Mouse (Mus musculus): ENCODE results near the gene Klf13. TPM values are rescaled to one million over a fixed set of nuclear protein-coding genes. Genes with fewer than 3 reads are reported as not detected.

Gene Klf13
- polyA plus RNA-seq, 1 experiment from 2014 or later = 31.1 TPM

DNA sequence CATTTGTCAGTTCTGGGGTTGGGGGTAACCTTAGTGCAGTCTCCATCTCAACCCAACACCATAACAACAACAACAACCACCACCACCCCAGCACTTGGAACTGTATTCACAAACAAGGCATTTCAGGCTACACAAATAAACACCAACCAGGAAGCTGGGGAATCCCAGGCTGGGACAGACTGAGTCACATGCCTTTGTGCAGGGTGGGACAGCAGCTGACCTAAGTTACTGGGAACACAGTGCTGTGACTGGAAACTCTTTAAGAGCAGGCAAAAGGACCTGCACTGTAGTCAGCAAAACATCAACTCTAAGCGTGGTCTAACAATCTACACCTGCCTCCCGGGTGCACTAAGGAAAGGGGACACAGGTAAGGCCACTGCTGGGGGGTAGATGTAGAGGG lies 33.5 kb downstream of the Klf13 start:
- WGBS = 92% methylated on average over 2 of the region's 2 CpGs
- peaks cover 40% of the 10 kb centered on the region for H3K4me1 ChIP-seq (replicated peaks; ENCODE audit: control insufficient read depth, insufficient read depth, low read length)

DNA sequence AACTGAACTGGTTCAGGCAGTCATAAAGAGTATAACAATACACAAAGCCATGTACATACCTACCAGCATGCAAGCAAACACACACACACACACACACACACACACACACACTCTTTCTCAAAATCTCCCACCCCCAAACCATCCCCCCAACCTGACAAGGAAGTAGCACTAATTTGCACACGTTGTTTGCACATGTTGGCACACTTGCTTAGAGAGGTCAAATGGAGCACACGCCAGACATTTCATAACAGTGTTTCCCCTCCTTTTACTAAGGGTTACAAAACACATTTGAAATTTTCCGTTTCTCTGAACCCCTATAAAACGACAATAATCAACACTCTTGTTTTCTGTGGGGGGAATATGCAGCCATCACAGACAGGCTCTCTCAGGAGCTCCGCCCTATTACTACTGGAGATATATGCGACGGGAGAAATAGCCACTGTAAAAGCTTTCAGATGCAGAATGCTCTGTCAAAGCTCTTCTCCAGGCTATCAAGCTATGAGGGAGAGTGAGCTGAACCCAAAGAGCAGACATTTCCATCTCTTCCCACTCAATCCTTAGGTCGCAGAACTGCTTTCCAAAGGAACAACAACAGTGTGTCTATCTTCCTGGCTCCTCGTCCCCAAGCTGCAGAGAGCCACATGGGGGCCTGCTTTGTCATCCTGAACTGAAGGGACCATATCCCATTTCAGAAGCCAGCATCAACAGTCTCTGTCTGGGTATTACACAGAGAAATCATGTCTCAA lies 34.9 kb downstream of the Klf13 start:
- Histone ChIP-seq H3K9me3 (ENCODE audit: control insufficient read depth, low read length) (no peaks in the 10 kb centered on the region), H3K4me3 (replicated peaks; ENCODE audit: low read length) (no peak overlapping the region), H3K4me2 (ENCODE audit: low read length) (no peak overlapping the region), H3K4me1 (replicated peaks; ENCODE audit: control insufficient read depth, insufficient read depth, low read length) (peaks cover 36% of the 10 kb centered on the region), H3K9ac (replicated peaks; ENCODE audit: low read depth, low read length) (no peak overlapping the region), H3K27ac (ENCODE audit: low read length) (no peak overlapping the region), H3K27me3 (replicated peaks; ENCODE audit: control insufficient read depth, insufficient read depth, low read length) (no peaks in the 10 kb centered on the region), H3K36me3 (ENCODE audit: control insufficient read depth, insufficient read depth) (no peaks in the 10 kb centered on the region)
- 68% methylated on average over 9 of the region's 9 CpGs for WGBS
- ATAC-seq = no peak

More for the DNA sequence above, 33.5 kb downstream of the Klf13 start:
- no peaks in the 10 kb centered on the region for H3K9me3 ChIP-seq (ENCODE audit: control insufficient read depth, low read length)
- no peaks in the 10 kb centered on the region for H3K36me3 ChIP-seq (ENCODE audit: control insufficient read depth, insufficient read depth)
- H3K9ac ChIP-seq (replicated peaks; ENCODE audit: low read depth, low read length) = no peak overlapping the region
- no peaks in the 10 kb centered on the region for H3K27me3 ChIP-seq (replicated peaks; ENCODE audit: control insufficient read depth, insufficient read depth, low read length)
- no peak overlapping the region for H3K27ac ChIP-seq (ENCODE audit: low read length)
- no peak overlapping the region for H3K4me2 ChIP-seq (ENCODE audit: low read length)
- H3K4me3 ChIP-seq (replicated peaks; ENCODE audit: low read length) = no peak overlapping the region
- ATAC-seq = no peak

DNA sequence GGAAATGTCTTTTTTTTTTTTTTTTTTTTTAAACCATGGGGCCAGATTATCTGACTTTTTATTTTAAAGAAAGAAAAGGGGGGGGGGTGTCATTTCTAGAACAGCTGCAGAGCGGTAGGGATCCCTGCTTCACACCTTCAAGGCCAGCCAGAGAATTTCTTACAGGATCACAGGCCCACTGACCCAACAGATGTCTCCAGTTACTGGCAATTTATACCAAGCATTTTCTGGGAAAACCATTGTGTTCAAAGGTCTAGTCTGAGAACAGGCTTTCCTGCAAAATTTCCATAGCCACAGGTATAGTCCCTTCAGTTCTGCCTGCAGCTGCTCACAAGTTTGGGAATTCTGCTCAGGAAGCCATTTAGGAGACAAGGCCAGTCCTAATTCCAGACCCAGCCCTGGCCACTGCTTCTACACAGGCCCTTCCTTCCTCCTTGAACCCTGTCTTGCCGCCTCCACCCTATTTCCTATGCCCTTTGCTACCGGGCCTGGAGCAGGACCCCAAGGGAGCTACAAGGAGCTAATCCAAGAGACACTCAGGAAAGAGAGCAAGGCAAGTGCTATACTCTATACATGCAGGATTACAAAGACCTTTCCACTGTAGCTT lies 36.0 kb downstream of the Klf13 start:
- Histone ChIP-seq H3K4me2 (ENCODE audit: low read length) (no peak overlapping the region), H3K9me3 (ENCODE audit: control insufficient read depth, low read length) (no peaks in the 10 kb centered on the region), H3K36me3 (ENCODE audit: control insufficient read depth, insufficient read depth) (no peaks in the 10 kb centered on the region), H3K9ac (replicated peaks; ENCODE audit: low read depth, low read length) (no peak overlapping the region), H3K4me1 (replicated peaks; ENCODE audit: control insufficient read depth, insufficient read depth, low read length) (peaks cover 32% of the 10 kb centered on the region), H3K27ac (ENCODE audit: low read length) (no peak overlapping the region), H3K27me3 (replicated peaks; ENCODE audit: control insufficient read depth, insufficient read depth, low read length) (no peaks in the 10 kb centered on the region), H3K4me3 (replicated peaks; ENCODE audit: low read length) (no peak overlapping the region)
- no peak for ATAC-seq
- WGBS = 56% methylated on average over 3 of the region's 3 CpGs

DNA sequence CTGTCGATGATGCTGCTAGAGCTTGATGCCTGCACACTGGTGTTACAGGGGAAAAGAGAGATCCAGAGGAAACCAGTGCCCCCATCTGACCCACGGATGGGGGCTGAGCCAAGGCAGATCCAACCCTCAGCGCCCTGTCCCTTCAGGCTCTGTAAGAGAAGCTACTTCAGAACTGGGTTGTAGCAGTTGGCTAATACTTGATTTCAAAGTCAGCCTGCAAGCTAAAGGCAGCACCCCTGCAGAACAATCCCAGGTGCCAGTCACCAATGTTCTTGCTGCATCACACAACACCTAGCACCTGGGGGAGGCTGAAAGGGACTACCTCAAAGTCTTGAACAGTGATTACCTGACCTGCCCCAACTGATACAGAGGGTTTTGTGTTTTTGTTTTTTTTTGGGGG lies 36.8 kb downstream of the Klf13 start:
- Histone ChIP-seq H3K9ac (replicated peaks; ENCODE audit: low read depth, low read length) (peak overlapping the region; percentile 33; the same call in 1 of the 2 replicates), H3K9me3 (ENCODE audit: control insufficient read depth, low read length) (no peaks in the 10 kb centered on the region), H3K27ac (ENCODE audit: low read length) (peak overlapping the region; percentile 29; the same call in 1 of the 2 replicates), H3K4me3 (replicated peaks; ENCODE audit: low read length) (no peak overlapping the region), H3K27me3 (replicated peaks; ENCODE audit: control insufficient read depth, insufficient read depth, low read length) (no peaks in the 10 kb centered on the region), H3K4me2 (ENCODE audit: low read length) (no peak overlapping the region), H3K36me3 (ENCODE audit: control insufficient read depth, insufficient read depth) (no peaks in the 10 kb centered on the region), H3K4me1 (replicated peaks; ENCODE audit: control insufficient read depth, insufficient read depth, low read length) (peaks cover 40% of the 10 kb centered on the region)
- no peak for ATAC-seq
- WGBS = 60% methylated on average over 3 of the region's 3 CpGs

DNA sequence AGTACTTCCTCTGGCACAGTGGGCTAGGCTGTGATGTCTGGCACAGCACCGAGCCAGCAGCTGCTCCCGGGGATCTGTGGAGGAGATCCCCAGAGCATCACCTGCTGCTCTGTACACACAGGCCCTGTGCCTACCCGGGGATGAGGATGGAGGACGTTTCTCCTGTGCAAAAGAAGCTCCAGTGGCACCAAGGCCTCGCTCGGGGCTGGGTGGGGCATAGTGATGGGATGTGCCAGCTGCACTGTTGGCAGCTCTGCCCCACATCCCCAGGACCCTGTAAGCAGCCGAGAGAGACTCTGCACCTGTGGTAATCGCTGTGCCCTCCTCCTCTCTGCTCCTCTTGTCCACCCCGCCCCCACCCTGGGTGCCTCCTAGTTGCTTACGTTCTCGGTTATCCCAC lies 37.4 kb downstream of the Klf13 start:
- Histone ChIP-seq H3K36me3 (ENCODE audit: control insufficient read depth, insufficient read depth) (no peaks in the 10 kb centered on the region), H3K9me3 (ENCODE audit: control insufficient read depth, low read length) (no peaks in the 10 kb centered on the region), H3K27ac (ENCODE audit: low read length) (peak overlapping the region; percentile 29; the same call in 1 of the 2 replicates), H3K27me3 (replicated peaks; ENCODE audit: control insufficient read depth, insufficient read depth, low read length) (no peaks in the 10 kb centered on the region), H3K9ac (replicated peaks; ENCODE audit: low read depth, low read length) (peak overlapping the region; percentile 33), H3K4me2 (ENCODE audit: low read length) (no peak overlapping the region), H3K4me3 (replicated peaks; ENCODE audit: low read length) (no peak overlapping the region), H3K4me1 (replicated peaks; ENCODE audit: control insufficient read depth, insufficient read depth, low read length) (peaks cover 46% of the 10 kb centered on the region)
- 35% methylated on average over 11 of the region's 11 CpGs for WGBS
- ATAC-seq = peak; percentile 55

DNA sequence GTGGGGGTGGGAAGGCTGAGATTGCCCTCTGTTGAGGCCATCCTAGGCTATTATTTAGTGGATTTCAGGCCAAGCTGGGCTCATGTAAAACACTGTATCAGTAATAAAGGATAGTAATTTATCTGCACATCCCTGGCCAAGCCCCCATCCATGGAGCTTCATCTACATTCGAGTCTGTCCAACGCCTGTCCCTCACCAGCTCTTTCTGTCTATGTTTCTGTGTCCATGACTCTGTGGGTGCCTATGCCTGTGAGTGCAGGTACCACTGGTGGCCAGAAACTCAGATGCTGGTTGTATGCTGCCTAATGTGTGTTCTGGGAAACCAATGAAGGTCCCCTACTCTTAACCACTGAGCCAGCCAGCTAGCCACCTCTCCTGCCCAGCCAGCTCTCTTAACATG lies 38.3 kb downstream of the Klf13 start:
- 96% methylated on average over 2 of the region's 2 CpGs for WGBS

DNA sequence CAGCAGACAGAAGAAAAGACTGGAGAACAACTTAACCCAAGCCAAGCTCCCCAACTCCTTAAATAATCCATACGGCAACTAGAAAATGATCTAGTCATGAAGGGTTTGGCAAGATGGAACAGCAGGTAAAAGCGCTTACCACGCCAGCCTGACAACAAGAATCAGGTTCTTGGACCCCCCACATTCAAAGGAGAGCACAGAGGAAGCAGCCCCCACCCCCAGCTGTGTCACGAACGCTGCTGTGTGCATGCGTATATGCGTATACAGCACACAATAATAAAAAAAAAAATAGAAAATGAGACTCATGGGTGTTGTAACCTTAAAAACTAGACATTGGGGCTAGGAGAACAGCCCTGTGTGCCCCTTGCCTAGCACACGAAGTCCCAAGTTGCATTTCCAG lies 38.8 kb downstream of the Klf13 start:
- Histone ChIP-seq H3K36me3 (ENCODE audit: control insufficient read depth, insufficient read depth) (no peaks in the 10 kb centered on the region), H3K9ac (replicated peaks; ENCODE audit: low read depth, low read length) (no peak overlapping the region), H3K27ac (ENCODE audit: low read length) (no peak overlapping the region), H3K4me1 (replicated peaks; ENCODE audit: control insufficient read depth, insufficient read depth, low read length) (peaks cover 53% of the 10 kb centered on the region), H3K9me3 (ENCODE audit: control insufficient read depth, low read length) (no peaks in the 10 kb centered on the region), H3K4me2 (ENCODE audit: low read length) (no peak overlapping the region), H3K4me3 (replicated peaks; ENCODE audit: low read length) (no peak overlapping the region), H3K27me3 (replicated peaks; ENCODE audit: control insufficient read depth, insufficient read depth, low read length) (no peaks in the 10 kb centered on the region)
- WGBS = 87% methylated on average over 8 of the region's 8 CpGs
- ATAC-seq = no peak

More for the DNA sequence above, 38.3 kb downstream of the Klf13 start:
- Histone ChIP-seq H3K27ac (ENCODE audit: low read length) (no peak overlapping the region), H3K9me3 (ENCODE audit: control insufficient read depth, low read length) (no peaks in the 10 kb centered on the region), H3K36me3 (ENCODE audit: control insufficient read depth, insufficient read depth) (no peaks in the 10 kb centered on the region), H3K9ac (replicated peaks; ENCODE audit: low read depth, low read length) (no peak overlapping the region), H3K4me2 (ENCODE audit: low read length) (no peak overlapping the region), H3K27me3 (replicated peaks; ENCODE audit: control insufficient read depth, insufficient read depth, low read length) (no peaks in the 10 kb centered on the region), H3K4me3 (replicated peaks; ENCODE audit: low read length) (no peak overlapping the region), H3K4me1 (replicated peaks; ENCODE audit: control insufficient read depth, insufficient read depth, low read length) (peaks cover 49% of the 10 kb centered on the region)
- ATAC-seq = no peak

DNA sequence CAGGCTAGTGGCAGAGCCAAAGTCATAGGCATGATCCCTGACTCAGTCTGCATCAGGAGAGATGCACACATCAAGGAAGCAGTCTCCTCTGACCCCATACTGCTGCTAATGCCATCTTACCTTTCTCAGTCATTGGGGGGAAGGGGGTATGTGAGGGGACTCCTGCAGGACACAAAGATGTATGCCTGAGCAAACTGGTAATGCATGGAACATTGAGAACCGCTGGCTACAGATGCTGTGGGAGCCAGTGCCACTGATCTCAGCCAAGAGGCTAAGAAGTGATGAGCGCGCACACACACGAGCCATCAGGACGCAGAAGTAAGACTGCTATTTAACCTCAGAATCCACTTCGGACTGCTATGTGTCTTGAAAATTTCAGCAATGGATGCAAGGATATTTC lies 40.5 kb downstream of the Klf13 start:
- H3K4me1 ChIP-seq (replicated peaks; ENCODE audit: control insufficient read depth, insufficient read depth, low read length) = peaks cover 56% of the 10 kb centered on the region
- no peak overlapping the region for H3K27ac ChIP-seq (ENCODE audit: low read length)

DNA sequence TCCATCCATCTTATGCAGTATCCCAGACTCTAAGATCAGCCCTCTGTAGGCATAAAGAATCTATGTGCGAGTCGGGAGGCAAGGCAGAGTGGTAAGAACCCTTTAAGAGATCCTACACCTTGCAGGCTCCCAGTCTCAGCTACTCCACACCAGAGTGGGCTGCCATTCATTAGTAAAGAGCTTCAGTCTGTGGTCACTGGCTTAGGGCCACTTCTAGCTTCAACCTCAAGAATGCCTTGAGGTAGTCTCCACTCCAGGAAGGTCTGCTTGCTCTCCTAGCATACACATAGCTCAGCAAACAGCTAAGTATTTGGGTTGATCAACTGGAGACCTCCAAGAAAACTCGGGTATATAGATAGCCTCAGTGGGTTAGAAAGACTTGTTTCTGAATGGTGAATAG lies 41.1 kb downstream of the Klf13 start:
- H3K9me3 ChIP-seq (ENCODE audit: control insufficient read depth, low read length) = no peaks in the 10 kb centered on the region
- H3K4me2 ChIP-seq (ENCODE audit: low read length) = no peak overlapping the region; the same call in 1 of the 2 replicates
- peaks cover 56% of the 10 kb centered on the region for H3K4me1 ChIP-seq (replicated peaks; ENCODE audit: control insufficient read depth, insufficient read depth, low read length)
- no peak for ATAC-seq
- no peak overlapping the region for H3K4me3 ChIP-seq (replicated peaks; ENCODE audit: low read length)
- no peak overlapping the region for H3K9ac ChIP-seq (replicated peaks; ENCODE audit: low read depth, low read length)
- H3K36me3 ChIP-seq (ENCODE audit: control insufficient read depth, insufficient read depth) = no peaks in the 10 kb centered on the region
- 45% methylated on average over 3 of the region's 3 CpGs for WGBS
- H3K27ac ChIP-seq (ENCODE audit: low read length) = no peak overlapping the region
- H3K27me3 ChIP-seq (replicated peaks; ENCODE audit: control insufficient read depth, insufficient read depth, low read length) = no peaks in the 10 kb centered on the region

More for the DNA sequence above, 40.5 kb downstream of the Klf13 start:
- Histone ChIP-seq H3K4me3 (replicated peaks; ENCODE audit: low read length) (no peak overlapping the region), H3K4me2 (ENCODE audit: low read length) (no peak overlapping the region), H3K9me3 (ENCODE audit: control insufficient read depth, low read length) (no peaks in the 10 kb centered on the region), H3K9ac (replicated peaks; ENCODE audit: low read depth, low read length) (no peak overlapping the region), H3K27me3 (replicated peaks; ENCODE audit: control insufficient read depth, insufficient read depth, low read length) (no peaks in the 10 kb centered on the region), H3K36me3 (ENCODE audit: control insufficient read depth, insufficient read depth) (no peaks in the 10 kb centered on the region)
- WGBS = 88% methylated on average over 6 of the region's 6 CpGs
- no peak for ATAC-seq
